In the genomic region with DNA sequence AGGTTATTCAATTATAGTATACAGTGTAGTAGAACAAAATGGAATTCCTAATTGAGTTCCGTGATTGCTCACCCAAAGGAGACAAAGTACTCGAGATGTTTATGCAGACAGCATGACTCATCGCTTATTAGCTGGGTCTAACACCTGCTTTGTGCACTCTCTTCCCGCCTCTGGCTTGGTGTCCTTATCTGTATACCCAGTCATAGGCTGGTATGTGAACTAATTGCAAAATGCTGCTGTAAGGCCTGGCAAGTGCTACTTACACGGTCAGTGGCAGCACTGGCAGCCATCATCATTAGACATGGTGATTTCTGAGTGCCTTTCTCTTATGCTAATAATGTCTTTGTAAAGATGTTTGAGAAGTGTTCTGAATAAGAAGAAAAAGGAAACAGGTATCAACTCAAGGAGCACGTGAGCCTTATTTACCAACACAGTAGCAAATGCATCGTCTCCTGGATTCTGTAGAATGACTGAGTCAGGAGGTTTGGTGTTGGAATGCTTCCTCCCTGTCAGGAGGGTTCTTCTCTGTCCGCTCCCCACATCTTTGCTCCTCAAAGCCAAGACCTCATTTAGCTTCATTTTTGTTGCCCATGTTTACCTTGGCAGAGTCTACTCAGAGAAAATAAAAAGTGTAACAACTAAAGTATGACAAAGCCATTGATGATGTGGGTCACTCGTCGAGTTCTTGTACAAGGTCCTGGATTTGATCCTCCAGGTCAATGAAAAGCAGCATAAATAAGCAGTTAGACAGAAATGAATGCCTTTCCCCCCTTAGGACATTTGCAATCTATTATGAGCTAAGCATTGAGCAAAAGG, we compare ENCODE assay signal across 10 mouse cellular contexts.
DNase-seq lines count a peak whose midpoint lies in the region; ATAC-seq and TF ChIP-seq lines count a peak whose summit lies in the region.
"Had no signal": no experiment of that assay in that cellular context is flagged by ENCODE, and none has a peak within 500 bp of the region (broad histone marks: within the 10 kb centered on the region; RNA-seq: fewer than 3 reads in every experiment).

No protein-coding gene starts in this region.

- peak; percentile 39 for ATAC-seq in forebrain, embryonic 11.5 days (replicated peaks; ENCODE audit: low FRiP score)
- ATAC-seq in lung, embryonic 15.5 days (ENCODE audit: borderline replicate concordance, extremely low read depth, low FRiP score, low TSS enrichment) = peak; percentile 46; the same call in 1 of the 2 replicates
- peak; percentile 84 for ATAC-seq in intestine, embryonic 15.5 days
- ATAC-seq in stomach, embryonic 16.5 days (ENCODE audit: insufficient read depth, low FRiP score) = peak; percentile 62; the same call in 1 of the 2 replicates

- no peaks in the 10 kb centered on the region for H3K36me3 ChIP-seq in forebrain, embryonic 11.5 days (ENCODE audit: control insufficient read depth, insufficient read depth, low read length)
- H3K36me3 ChIP-seq in forebrain, embryonic 10.5 days (replicated peaks) = no peaks in the 10 kb centered on the region
- no peaks in the 10 kb centered on the region for H3K36me3 ChIP-seq in lung, embryonic 15.5 days
- no peaks in the 10 kb centered on the region for H3K36me3 ChIP-seq in intestine, embryonic 15.5 days
- no peaks in the 10 kb centered on the region for H3K36me3 ChIP-seq in stomach, embryonic 16.5 days (ENCODE audit: control insufficient read depth, insufficient read depth, low read length)
- H3K36me3 ChIP-seq: limb, embryonic 12.5 days had no signal

- no peak overlapping the region for H3K27ac ChIP-seq in forebrain, embryonic 11.5 days (ENCODE audit: low read depth, low read length)
- H3K27ac ChIP-seq in forebrain, embryonic 10.5 days = no peak overlapping the region
- no peak overlapping the region for H3K27ac ChIP-seq in lung, embryonic 15.5 days
- no peak overlapping the region for H3K27ac ChIP-seq in intestine, embryonic 15.5 days
- H3K27ac ChIP-seq in stomach, embryonic 16.5 days (ENCODE audit: low read length) = no peak overlapping the region
- H3K27ac ChIP-seq in cerebellum, adult 2 months (ENCODE audit: insufficient read depth, low read length) = no peak overlapping the region
- H3K27ac ChIP-seq: limb, embryonic 12.5 days had no signal

- H3K4me1 ChIP-seq in forebrain, embryonic 11.5 days (replicated peaks; ENCODE audit: control insufficient read depth, insufficient read depth, low read length) = 0 out of 2 replicates have a peak, but pooled peaks cover 2% of the 10 kb centered on the region
- H3K4me1 ChIP-seq in forebrain, embryonic 10.5 days = peaks cover 26% of the 10 kb centered on the region
- H3K4me1 ChIP-seq in lung, embryonic 15.5 days = 0 out of 2 replicates have a peak, but pooled peaks cover 5% of the 10 kb centered on the region
- H3K4me1 ChIP-seq in intestine, embryonic 15.5 days (replicated peaks) = no peaks in the 10 kb centered on the region
- peaks cover 6% of the 10 kb centered on the region; the same call in 1 of the 2 replicates for H3K4me1 ChIP-seq in stomach, embryonic 16.5 days (ENCODE audit: control insufficient read depth, insufficient read depth, low read length)
- H3K4me1 ChIP-seq in cerebellum, adult 2 months (ENCODE audit: control insufficient read depth, insufficient read depth, low read length) = peaks cover 2% of the 10 kb centered on the region; the same call in 1 of the 2 replicates

- no peaks in the 10 kb centered on the region for H3K27me3 ChIP-seq in forebrain, embryonic 11.5 days (ENCODE audit: control insufficient read depth, insufficient read depth, low read length)
- H3K27me3 ChIP-seq in forebrain, embryonic 10.5 days (ENCODE audit: poor library complexity, severe bottlenecking) = no peaks in the 10 kb centered on the region
- no peaks in the 10 kb centered on the region for H3K27me3 ChIP-seq in lung, embryonic 15.5 days
- no peaks in the 10 kb centered on the region for H3K27me3 ChIP-seq in intestine, embryonic 15.5 days (replicated peaks)
- no peaks in the 10 kb centered on the region for H3K27me3 ChIP-seq in stomach, embryonic 16.5 days (ENCODE audit: control insufficient read depth, insufficient read depth, low read length)
- H3K27me3 ChIP-seq in cerebellum, adult 2 months (ENCODE audit: control insufficient read depth, insufficient read depth, low read length) = no peaks in the 10 kb centered on the region
- H3K27me3 ChIP-seq: limb, embryonic 12.5 days had no signal

- no peak for TF ChIP-seq POLR2A in cerebellum, adult 2 months (IDR thresholded peaks at IDR 0.05; ENCODE audit: borderline replicate concordance, insufficient read depth, low read length)

- no peak overlapping the region for H3K4me2 ChIP-seq in forebrain, embryonic 11.5 days (ENCODE audit: low read depth, low read length, severe bottlenecking)
- H3K4me2 ChIP-seq in lung, embryonic 15.5 days = no peak overlapping the region
- H3K4me2 ChIP-seq in intestine, embryonic 15.5 days (replicated peaks) = no peak overlapping the region
- no peak overlapping the region for H3K4me2 ChIP-seq in stomach, embryonic 16.5 days (ENCODE audit: low read depth, low read length)
- H3K4me2 ChIP-seq: limb, embryonic 12.5 days had no signal

- no peak for TF ChIP-seq CTCF in cerebellum, adult 2 months (IDR thresholded peaks at IDR 0.05; ENCODE audit: borderline replicate concordance, insufficient read depth, low read depth, low read length)

- no peaks in the 10 kb centered on the region for H3K9me3 ChIP-seq in forebrain, embryonic 11.5 days (ENCODE audit: control insufficient read depth, low read length)
- no peaks in the 10 kb centered on the region for H3K9me3 ChIP-seq in forebrain, embryonic 10.5 days
- H3K9me3 ChIP-seq in lung, embryonic 15.5 days = no peaks in the 10 kb centered on the region
- H3K9me3 ChIP-seq in intestine, embryonic 15.5 days = no peaks in the 10 kb centered on the region
- H3K9me3 ChIP-seq in stomach, embryonic 16.5 days (replicated peaks; ENCODE audit: control insufficient read depth, low read length) = no peaks in the 10 kb centered on the region
- H3K9me3 ChIP-seq: limb, embryonic 12.5 days had no signal

- H3K4me3 ChIP-seq in forebrain, embryonic 11.5 days (ENCODE audit: low read depth, low read length) = no peak overlapping the region
- H3K4me3 ChIP-seq in forebrain, embryonic 10.5 days = no peak overlapping the region
- H3K4me3 ChIP-seq in lung, embryonic 15.5 days = no peak overlapping the region
- H3K4me3 ChIP-seq in intestine, embryonic 15.5 days (replicated peaks) = no peak overlapping the region
- no peak overlapping the region for H3K4me3 ChIP-seq in stomach, embryonic 16.5 days (replicated peaks; ENCODE audit: low read length)
- H3K4me3 ChIP-seq in cerebellum, adult 2 months (replicated peaks; ENCODE audit: insufficient read depth, low read depth, low read length) = no peak overlapping the region
- H3K4me3 ChIP-seq: limb, embryonic 12.5 days had no signal

- H3K9ac ChIP-seq in forebrain, embryonic 11.5 days (ENCODE audit: low read length) = no peak overlapping the region
- H3K9ac ChIP-seq in lung, embryonic 15.5 days = no peak overlapping the region
- no peak overlapping the region for H3K9ac ChIP-seq in intestine, embryonic 15.5 days
- H3K9ac ChIP-seq in stomach, embryonic 16.5 days (ENCODE audit: low read length) = no peak overlapping the region
- H3K9ac ChIP-seq: limb, embryonic 12.5 days had no signal

- no peak for DNase-seq in forebrain, embryonic 11.5 days (ENCODE audit: low spot score)
- no peak for DNase-seq in forebrain, embryonic 10.5 days (ENCODE audit: extremely low spot score, low spot score)
- no peak for DNase-seq in lung, postnatal 4 days
- no peak for DNase-seq in layer of hippocampus, adult 18-20 months (ENCODE audit: low spot score in 2 of 2)
- no peak for DNase-seq in cerebellum, adult 2 months
- DNase-seq: cerebellum, postnatal 14 days had no signal

- 75% methylated on average over 10 of the region's 10 CpGs for WGBS in forebrain, embryonic 11.5 days
- 81% methylated on average over 10 of the region's 10 CpGs for WGBS in forebrain, embryonic 10.5 days
- 70% methylated on average over 10 of the region's 10 CpGs for WGBS in lung, embryonic 15.5 days
- 69% methylated on average over 10 of the region's 10 CpGs for WGBS in intestine, embryonic 15.5 days
- WGBS in stomach, embryonic 16.5 days = 67% methylated on average over 10 of the region's 10 CpGs
- 75% methylated on average over 10 of the region's 10 CpGs for WGBS in cerebellum, adult 2 months
